Mouse (Mus musculus): ENCODE data around the gene Mad2l1. TPM values are rescaled to one million over a fixed set of nuclear protein-coding genes. Genes with fewer than 3 reads are reported as not detected.

Gene Mad2l1
- 94.1 and 94.4 TPM in 2 replicates for polyA plus RNA-seq (2016; fragmentation: Nextera tagmentation; extraction: Ambion mirVana)

GRCm38 (mm10) chr6:66535028-66535862, at the start of gene Mad2l1:
Gene Mad2l1, plus strand, starts transcription at chr6:66535390.
- H3K27ac ChIP-seq, result peak within 1 kb of the TSS; percentile 96
- ATAC-seq, result peak; percentile 97
- WGBS (ENCODE audit: insufficient replicate concordance), result under 1% methylated on average over 57 of the region's 57 CpGs

GRCm38 (mm10) chr6:66493685-66494084, 41.5 kb upstream of the Mad2l1 start:
- no peak for ATAC-seq
- H3K9me3 ChIP-seq (replicated peaks), result no peaks in the 10 kb centered on the region
- WGBS (ENCODE audit: insufficient replicate concordance), result 58% methylated on average over 3 of the region's 3 CpGs

More at GRCm38 (mm10) chr6:66535028-66535862, at the start of gene Mad2l1:
- Histone ChIP-seq H3K9ac (peak within 1 kb of the TSS; percentile 85), H3K4me3 (peak within 1 kb of the TSS; percentile 82), H3K9me3 (replicated peaks) (no peaks in the 10 kb centered on the region), H3K27me3 (replicated peaks) (no peaks in the 10 kb centered on the region), H3K4me1 (peaks cover 18% of the 10 kb centered on the region), H3K4me2 (peak within 1 kb of the TSS; percentile 83), H3K36me3 (peaks cover 31% of the 10 kb centered on the region)

GRCm38 (mm10) chr6:66516368-66516767, 18.8 kb upstream of the Mad2l1 start:
- Histone ChIP-seq H3K36me3 (no peaks in the 10 kb centered on the region), H3K9me3 (replicated peaks) (no peaks in the 10 kb centered on the region), H3K4me3 (no peak overlapping the region), H3K9ac (no peak overlapping the region), H3K27me3 (replicated peaks) (no peaks in the 10 kb centered on the region), H3K4me2 (no peak overlapping the region), H3K4me1 (no peaks in the 10 kb centered on the region), H3K27ac (no peak overlapping the region)
- WGBS (ENCODE audit: insufficient replicate concordance), result 86% methylated on average over 5 of the region's 5 CpGs
- ATAC-seq, result no peak

More at GRCm38 (mm10) chr6:66493685-66494084, 41.5 kb upstream of the Mad2l1 start:
- no peaks in the 10 kb centered on the region for H3K36me3 ChIP-seq
- no peaks in the 10 kb centered on the region for H3K4me1 ChIP-seq
- H3K9ac ChIP-seq, result no peak overlapping the region
- H3K27ac ChIP-seq, result no peak overlapping the region
- no peaks in the 10 kb centered on the region for H3K27me3 ChIP-seq (replicated peaks)
- H3K4me2 ChIP-seq, result no peak overlapping the region
- no peak overlapping the region for H3K4me3 ChIP-seq

GRCm38 (mm10) chr6:66528386-66528785, 6.8 kb upstream of the Mad2l1 start:
- H3K36me3 ChIP-seq, result no peaks in the 10 kb centered on the region
- H3K4me3 ChIP-seq, result no peak overlapping the region
- no peaks in the 10 kb centered on the region for H3K4me1 ChIP-seq
- H3K27ac ChIP-seq, result no peak overlapping the region
- H3K9ac ChIP-seq, result no peak overlapping the region
- no peaks in the 10 kb centered on the region for H3K9me3 ChIP-seq (replicated peaks)
- 83% methylated on average over 10 of the region's 10 CpGs for WGBS (ENCODE audit: insufficient replicate concordance)
- no peaks in the 10 kb centered on the region for H3K27me3 ChIP-seq (replicated peaks)
- no peak for ATAC-seq
- no peak overlapping the region for H3K4me2 ChIP-seq

- ATAC-seq, result no peak
- Histone ChIP-seq H3K9ac (no peak overlapping the region), H3K4me1 (peaks cover 18% of the 10 kb centered on the region), H3K27me3 (replicated peaks) (no peaks in the 10 kb centered on the region), H3K27ac (no peak overlapping the region), H3K4me2 (no peak overlapping the region), H3K36me3 (peaks cover 12% of the 10 kb centered on the region), H3K9me3 (replicated peaks) (no peaks in the 10 kb centered on the region), H3K4me3 (no peak overlapping the region)
- WGBS (ENCODE audit: insufficient replicate concordance), result 33% methylated on average over 3 of the region's 3 CpGs
Measured at GRCm38 (mm10) chr6:66533241-66533640, 1.9 kb upstream of the Mad2l1 start.

- peak overlapping the region; percentile 82 for H3K4me3 ChIP-seq
- H3K4me2 ChIP-seq, result peak overlapping the region; percentile 83
- H3K27ac ChIP-seq, result peak overlapping the region; percentile 96
- peak overlapping the region; percentile 49 for H3K9ac ChIP-seq
- no peaks in the 10 kb centered on the region for H3K27me3 ChIP-seq (replicated peaks)
- no peaks in the 10 kb centered on the region for H3K9me3 ChIP-seq (replicated peaks)
- H3K4me1 ChIP-seq, result peaks cover 18% of the 10 kb centered on the region
- 61% methylated on average over 5 of the region's 5 CpGs for WGBS (ENCODE audit: insufficient replicate concordance)
- H3K36me3 ChIP-seq, result peaks cover 24% of the 10 kb centered on the region
- no peak; the same call in 1 of the 2 replicates for ATAC-seq
Measured at GRCm38 (mm10) chr6:66534366-66534941, 736 bp upstream of the Mad2l1 start.

- peak overlapping the region; percentile 83 for H3K4me2 ChIP-seq
- H3K36me3 ChIP-seq, result peaks cover 38% of the 10 kb centered on the region
- H3K9me3 ChIP-seq (replicated peaks), result no peaks in the 10 kb centered on the region
- no peak for ATAC-seq
- peak overlapping the region; percentile 82 for H3K4me3 ChIP-seq
- WGBS (ENCODE audit: insufficient replicate concordance), result 11% methylated on average over 7 of the region's 7 CpGs
- peaks cover 18% of the 10 kb centered on the region for H3K4me1 ChIP-seq
- no peaks in the 10 kb centered on the region for H3K27me3 ChIP-seq (replicated peaks)
- peak overlapping the region; percentile 96 for H3K27ac ChIP-seq
- H3K9ac ChIP-seq, result peak overlapping the region; percentile 85
Measured at GRCm38 (mm10) chr6:66535966-66536365, 776 bp downstream of the Mad2l1 start.

- H3K9ac ChIP-seq, result no peak within 1 kb of the TSS
- H3K4me3 ChIP-seq, result no peak within 1 kb of the TSS
- H3K4me1 ChIP-seq, result no peaks in the 10 kb centered on the region
- no peak within 1 kb of the TSS for H3K27ac ChIP-seq
- H3K9me3 ChIP-seq (replicated peaks), result no peaks in the 10 kb centered on the region
- no peak within 1 kb of the TSS for H3K4me2 ChIP-seq
- no peak for ATAC-seq
- H3K27me3 ChIP-seq (replicated peaks), result no peaks in the 10 kb centered on the region
- WGBS (ENCODE audit: insufficient replicate concordance), result 35% methylated on average over 1 of the region's 1 CpGs
- H3K36me3 ChIP-seq, result no peaks in the 10 kb centered on the region
Measured at GRCm38 (mm10) chr6:66559996-66560395, 24.8 kb downstream of the Mad2l1 start, which contains the start of gene Vmn1r32. Gene Vmn1r32, minus strand, starts transcription at chr6:66560096.

- Histone ChIP-seq H3K4me2 (no peak overlapping the region), H3K27me3 (replicated peaks) (no peaks in the 10 kb centered on the region), H3K27ac (no peak overlapping the region), H3K9ac (no peak overlapping the region), H3K4me1 (no peaks in the 10 kb centered on the region), H3K36me3 (no peaks in the 10 kb centered on the region), H3K4me3 (no peak overlapping the region), H3K9me3 (replicated peaks) (no peaks in the 10 kb centered on the region)
- no peak for ATAC-seq
Measured at GRCm38 (mm10) chr6:66595804-66596203, 60.6 kb downstream of the Mad2l1 start.

Other genes with a start within 250 kb of the Mad2l1 start
- gene Vmn1r32, start 24.7 kb downstream of the Mad2l1 start, polyA plus RNA-seq (2016; fragmentation: Nextera tagmentation; extraction: Ambion mirVana), result 0.07 and 0.08 TPM in 2 replicates
- not detected in 2 replicates for gene Vmn1r33, start 82.9 kb downstream of the Mad2l1 start, polyA plus RNA-seq (2016; fragmentation: Nextera tagmentation; extraction: Ambion mirVana)
- gene Vmn1r34, start 108.5 kb downstream of the Mad2l1 start, polyA plus RNA-seq (2016; fragmentation: Nextera tagmentation; extraction: Ambion mirVana), result not detected in 2 replicates
- not detected in 2 replicates for gene Vmn1r35, start 150.5 kb downstream of the Mad2l1 start, polyA plus RNA-seq (2016; fragmentation: Nextera tagmentation; extraction: Ambion mirVana)
- not detected in 2 replicates for gene Vmn1r36, start 183.8 kb downstream of the Mad2l1 start, polyA plus RNA-seq (2016; fragmentation: Nextera tagmentation; extraction: Ambion mirVana)
- not detected in 2 replicates for gene Vmn1r37, start 194.0 kb downstream of the Mad2l1 start, polyA plus RNA-seq (2016; fragmentation: Nextera tagmentation; extraction: Ambion mirVana)
- gene Vmn1r38, start 247.2 kb downstream of the Mad2l1 start, polyA plus RNA-seq (2016; fragmentation: Nextera tagmentation; extraction: Ambion mirVana), result not detected in 2 replicates